Mouse (Mus musculus) hindbrain, embryonic 16.5 days (tissue): ENCODE data around the gene Slco3a1. TPM values are rescaled to one million over a fixed set of nuclear protein-coding genes. Genes with fewer than 3 reads are reported as not detected.

Source experiments
- ATAC-seq: fragments of 200-750 bp; cut with Nextera tagmentation; 2 replicates; pipeline ENCODE4 v1.8.0; 2017; ENCODE audit warnings: moderate TSS enrichment, moderate library complexity
- H3K27ac ChIP-seq: fragments of 300-500 bp; sonication (generic); 2 replicates; pipeline ENCODE4 v1.5.1; 2014; ENCODE audit warnings: low read depth, mild to moderate bottlenecking, control low read depth, low read length, moderate library complexity
- H3K27me3 ChIP-seq: fragments of 300-500 bp; sonication (generic); replicated peaks from 2 replicates; pipeline ENCODE4 v1.6.1; 2014; ENCODE audit warnings: low read length; ENCODE audit not compliant: control insufficient read depth, insufficient read depth
- H3K36me3 ChIP-seq: fragments of 300-500 bp; sonication (generic); 2 replicates; pipeline ENCODE4 v1.6.1; 2014; ENCODE audit warnings: mild to moderate bottlenecking, low read length, moderate library complexity, mixed read lengths; ENCODE audit not compliant: control insufficient read depth, insufficient read depth
- H3K4me1 ChIP-seq: fragments of 300-500 bp; sonication (generic); 2 replicates; pipeline ENCODE4 v1.6.1; 2014; ENCODE audit warnings: low read depth, low read length; ENCODE audit not compliant: control insufficient read depth, insufficient read depth
- H3K4me2 ChIP-seq: fragments of 300-500 bp; sonication (generic); 2 replicates; pipeline ENCODE4 v1.6.1; 2014; ENCODE audit warnings: mild to moderate bottlenecking, low read length, control low read depth, moderate library complexity
- H3K4me3 ChIP-seq: fragments of 300-500 bp; sonication (generic); 2 replicates; pipeline ENCODE4 v1.5.1; 2014; ENCODE audit warnings: mild to moderate bottlenecking, low read length, control low read depth, moderate library complexity
- H3K9ac ChIP-seq: fragments of 300-500 bp; sonication (generic); 2 replicates; pipeline ENCODE4 v1.6.1; 2014; ENCODE audit warnings: low read depth, mild to moderate bottlenecking, control low read depth, low read length, moderate library complexity
- H3K9me3 ChIP-seq: fragments of 300-500 bp; sonication (generic); 2 replicates; pipeline ENCODE4 v1.6.1; 2014; ENCODE audit warnings: mild to moderate bottlenecking, low read length, moderate library complexity; ENCODE audit not compliant: control insufficient read depth
- WGBS: fragments of 180-500 bp; shearing (Covaris S2); extraction: QIAGEN DNeasy Blood & Tissue Kit; methylation state at CpG from one replicate; pipeline ENCODE4 v1.1.7; 2014; 5-methylcytosine and 5-hydroxymethylcytosine counted together
- polyA plus RNA-seq: library from polyadenylated mRNA; unstranded; fragments of >200 nt; fragmentation: Nextera tagmentation; extraction: Ambion mirVana; gene quantifications from 2 replicates; pipeline ENCODE4 v1.2.1, GENCODE M21; 2015

Gene Slco3a1
- polyA plus RNA-seq, 1 experiment from 2014 or later: 18.9 TPM

DNA sequence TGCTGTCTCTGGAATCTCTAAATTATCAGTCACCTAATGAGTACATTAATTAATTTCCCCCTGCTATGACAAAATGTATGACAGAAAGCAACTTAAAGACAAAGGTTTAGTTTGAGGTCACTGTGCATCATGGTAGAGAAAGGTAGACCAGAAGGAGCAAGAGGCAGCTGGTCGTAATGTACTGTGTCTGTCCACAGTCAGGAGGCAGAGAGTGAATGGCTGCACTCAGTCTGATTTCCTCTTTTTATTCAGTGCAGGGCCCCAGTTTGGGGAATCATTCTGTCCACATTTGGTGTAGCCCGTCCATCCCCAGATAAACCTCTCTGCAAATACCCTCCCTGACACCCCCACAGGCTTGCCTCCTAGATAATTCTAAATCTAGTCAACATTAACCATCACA is 68.9 kb downstream of the Slco3a1 start:
- Histone ChIP-seq H3K4me3 (no peak overlapping the region), H3K4me1 (no peaks in the 10 kb centered on the region), H3K36me3 (no peaks in the 10 kb centered on the region), H3K9ac (no peak overlapping the region), H3K27ac (no peak overlapping the region), H3K27me3 (no peaks in the 10 kb centered on the region), H3K9me3 (no peaks in the 10 kb centered on the region), H3K4me2 (no peak overlapping the region)
- 85% methylated on average over 2 of the region's 2 CpGs for WGBS
- no peak for ATAC-seq

DNA sequence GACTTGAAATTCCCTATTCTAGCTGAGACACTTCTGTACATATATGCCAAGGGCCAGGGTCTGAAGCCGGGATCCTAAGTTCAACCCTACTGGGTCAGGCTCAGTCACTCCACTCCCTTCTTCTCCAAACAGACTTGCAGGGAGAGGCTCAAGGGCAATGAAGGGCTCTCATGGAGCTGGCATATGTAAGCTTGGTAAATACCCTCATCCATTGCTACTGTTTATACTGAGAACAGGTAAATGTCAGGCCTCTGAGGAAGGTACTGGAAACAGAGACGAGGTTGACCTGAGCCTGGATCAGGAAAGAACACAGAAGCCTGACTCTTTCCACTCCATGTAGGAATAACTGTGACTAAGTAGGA is 70.6 kb downstream of the Slco3a1 start:
- H3K4me2 ChIP-seq: no peak overlapping the region
- WGBS: 93% methylated on average over 2 of the region's 2 CpGs
- no peak overlapping the region for H3K9ac ChIP-seq
- H3K9me3 ChIP-seq: no peaks in the 10 kb centered on the region
- H3K36me3 ChIP-seq: no peaks in the 10 kb centered on the region
- H3K27ac ChIP-seq: no peak overlapping the region
- H3K27me3 ChIP-seq: no peaks in the 10 kb centered on the region
- H3K4me3 ChIP-seq: no peak overlapping the region
- H3K4me1 ChIP-seq: no peaks in the 10 kb centered on the region
- no peak for ATAC-seq

DNA sequence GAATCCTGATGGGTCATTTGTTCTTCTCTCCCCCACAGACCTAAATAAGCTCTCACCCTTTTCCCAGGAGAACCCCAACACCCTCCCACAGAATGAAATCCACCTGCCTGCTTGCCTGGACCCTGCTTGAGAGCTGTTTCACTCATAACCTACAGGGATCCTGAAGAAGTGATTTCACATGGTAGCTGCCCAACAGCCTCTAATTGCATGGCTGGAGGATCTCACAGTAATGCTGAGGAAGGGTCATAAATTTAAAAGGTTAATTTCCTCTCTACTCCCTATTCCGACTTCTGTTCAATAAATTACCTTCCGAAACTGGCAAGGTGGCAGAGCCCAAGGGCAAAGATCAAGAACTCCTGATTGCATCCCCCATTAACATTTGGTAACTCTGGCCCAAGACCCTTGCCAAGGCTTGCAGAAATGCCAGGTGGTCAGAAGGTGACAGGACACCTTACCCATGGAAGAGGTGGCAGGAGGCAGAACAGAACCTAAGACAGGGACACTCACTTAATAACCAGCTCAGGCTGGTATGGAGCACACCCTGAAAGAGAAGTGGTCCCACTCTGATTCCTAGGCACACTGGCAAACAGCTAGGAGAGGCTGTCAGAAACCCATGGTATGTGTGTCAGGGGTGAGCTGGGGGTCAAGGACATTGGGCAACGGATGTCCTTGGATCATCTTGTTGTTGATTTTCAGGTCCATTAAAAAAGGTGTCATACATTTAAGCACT is 71.1 kb downstream of the Slco3a1 start:
- H3K4me1 ChIP-seq: no peaks in the 10 kb centered on the region
- no peak overlapping the region for H3K4me2 ChIP-seq
- ATAC-seq: no peak
- no peaks in the 10 kb centered on the region for H3K36me3 ChIP-seq
- H3K9me3 ChIP-seq: no peaks in the 10 kb centered on the region
- H3K9ac ChIP-seq: no peak overlapping the region
- no peaks in the 10 kb centered on the region for H3K27me3 ChIP-seq
- no peak overlapping the region for H3K27ac ChIP-seq
- WGBS: 84% methylated on average over 3 of the region's 3 CpGs
- no peak overlapping the region for H3K4me3 ChIP-seq

DNA sequence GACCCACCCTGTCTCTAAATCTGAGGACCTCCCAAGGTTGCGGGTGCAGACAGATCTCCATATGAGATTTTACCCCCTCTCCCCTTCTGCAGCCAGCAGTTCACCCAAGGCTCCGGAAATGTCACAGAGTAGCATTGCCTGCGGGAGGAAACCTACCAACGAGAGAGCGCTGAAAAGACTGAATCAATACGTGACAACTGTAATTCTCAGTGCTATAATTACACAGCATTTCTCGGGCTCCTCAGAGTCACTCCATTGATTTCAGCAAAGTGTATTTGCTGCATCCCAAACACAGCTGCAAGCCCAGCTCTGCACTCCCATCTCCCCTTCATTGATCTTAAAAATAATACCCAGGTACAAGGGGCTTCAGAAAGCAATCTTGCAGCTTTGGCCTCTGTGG is 82.8 kb downstream of the Slco3a1 start:
- H3K27me3 ChIP-seq: no peaks in the 10 kb centered on the region
- no peak overlapping the region for H3K4me3 ChIP-seq
- H3K9me3 ChIP-seq: no peaks in the 10 kb centered on the region
- no peak overlapping the region for H3K9ac ChIP-seq
- 74% methylated on average over 7 of the region's 7 CpGs for WGBS
- no peaks in the 10 kb centered on the region for H3K36me3 ChIP-seq
- H3K4me1 ChIP-seq: no peaks in the 10 kb centered on the region
- no peak overlapping the region for H3K4me2 ChIP-seq
- ATAC-seq: no peak
- no peak overlapping the region for H3K27ac ChIP-seq

DNA sequence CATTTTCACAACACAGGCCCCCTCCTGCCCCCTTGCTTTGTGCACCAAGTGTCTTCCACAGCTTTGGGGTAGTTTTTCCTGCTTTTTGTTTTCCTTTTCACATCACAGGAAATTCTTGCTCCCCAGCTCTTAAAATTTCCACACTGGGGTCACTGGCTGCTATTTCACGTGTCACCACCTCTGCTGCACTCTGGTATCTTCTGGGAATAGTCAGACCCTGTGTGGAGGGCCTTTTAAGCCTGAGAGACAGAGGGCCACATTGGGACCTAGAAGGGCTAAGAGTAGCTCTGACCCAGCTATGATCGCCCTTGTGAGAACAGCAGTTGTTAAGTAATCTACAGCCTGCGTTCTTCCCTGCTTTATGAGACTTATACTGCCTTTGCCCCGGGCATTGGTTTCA is 87.7 kb downstream of the Slco3a1 start:
- Histone ChIP-seq H3K4me2 (no peak overlapping the region), H3K27ac (no peak overlapping the region), H3K9ac (no peak overlapping the region), H3K36me3 (no peaks in the 10 kb centered on the region), H3K27me3 (no peaks in the 10 kb centered on the region), H3K9me3 (no peaks in the 10 kb centered on the region), H3K4me1 (peaks cover 2% of the 10 kb centered on the region; the same call in 1 of the 2 replicates), H3K4me3 (no peak overlapping the region)
- no peak for ATAC-seq
- WGBS: 77% methylated on average over 4 of the region's 4 CpGs

DNA sequence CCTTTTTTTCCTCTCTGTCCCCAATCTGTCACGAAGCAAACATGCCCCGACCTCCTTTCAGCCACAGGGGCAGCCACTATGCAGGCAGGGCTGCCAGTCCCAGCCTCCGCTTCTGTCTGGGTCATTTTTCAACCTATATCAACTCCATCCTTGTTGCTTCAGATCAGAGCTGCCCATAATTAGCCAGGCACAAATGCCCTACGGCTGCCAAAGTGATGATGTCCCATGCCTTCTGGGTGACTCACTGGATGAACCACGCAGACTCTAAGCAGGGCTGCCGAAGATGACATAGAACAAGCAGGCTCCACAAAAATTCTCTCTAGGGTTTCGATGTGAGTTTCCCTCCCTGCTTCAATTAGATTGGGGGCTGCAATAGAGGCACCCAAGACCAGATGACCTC is 89.9 kb downstream of the Slco3a1 start:
- no peak overlapping the region for H3K4me3 ChIP-seq
- peaks cover 2% of the 10 kb centered on the region; the same call in 1 of the 2 replicates for H3K4me1 ChIP-seq
- H3K27ac ChIP-seq: no peak overlapping the region
- H3K36me3 ChIP-seq: no peaks in the 10 kb centered on the region
- no peak overlapping the region for H3K9ac ChIP-seq
- WGBS: 86% methylated on average over 7 of the region's 7 CpGs
- ATAC-seq: no peak
- no peaks in the 10 kb centered on the region for H3K9me3 ChIP-seq
- H3K27me3 ChIP-seq: no peaks in the 10 kb centered on the region
- no peak overlapping the region for H3K4me2 ChIP-seq

DNA sequence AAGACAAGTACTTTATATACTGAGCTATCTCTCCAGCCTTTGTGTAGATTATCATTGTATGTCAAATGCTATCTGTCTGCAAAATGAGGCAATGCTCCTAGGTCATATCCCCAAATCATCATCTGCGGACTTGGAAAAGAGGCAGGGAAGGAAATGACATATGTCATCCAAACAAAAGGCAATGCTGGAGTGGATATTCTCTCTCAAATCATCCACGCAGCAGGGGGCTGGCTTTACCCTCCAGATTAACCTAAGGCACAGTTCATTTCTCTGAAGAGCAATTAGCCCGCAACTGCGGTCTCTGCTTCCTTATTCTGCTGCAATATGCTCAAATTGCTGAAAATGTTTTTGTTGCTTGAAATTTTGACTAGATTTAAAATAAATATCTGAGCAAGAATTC is 92.1 kb downstream of the Slco3a1 start:
- Histone ChIP-seq H3K4me3 (no peak overlapping the region), H3K4me2 (no peak overlapping the region), H3K27ac (no peak overlapping the region), H3K9me3 (no peaks in the 10 kb centered on the region), H3K4me1 (peaks cover 2% of the 10 kb centered on the region; the same call in 1 of the 2 replicates), H3K36me3 (no peaks in the 10 kb centered on the region), H3K9ac (no peak overlapping the region), H3K27me3 (no peaks in the 10 kb centered on the region)
- no peak for ATAC-seq
- 36% methylated on average over 4 of the region's 4 CpGs for WGBS

DNA sequence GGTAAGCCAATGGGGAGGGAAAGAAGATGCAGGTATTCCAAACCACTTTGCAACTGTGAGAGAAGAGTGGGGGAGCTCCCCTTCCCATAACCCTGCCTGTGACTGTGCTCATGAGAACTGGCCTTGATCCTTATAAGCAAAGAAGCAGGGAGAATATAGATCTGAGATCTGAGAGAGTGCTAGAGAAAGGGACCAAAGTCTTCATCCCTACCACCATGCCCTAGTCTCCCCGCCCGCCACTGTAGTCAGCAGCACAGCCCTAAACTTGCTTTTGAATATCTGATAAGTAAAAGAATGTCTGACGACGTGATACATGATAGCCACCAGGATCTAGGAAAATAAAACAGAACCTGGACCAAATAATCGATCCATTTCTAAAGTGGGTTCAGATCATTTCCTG is 92.8 kb downstream of the Slco3a1 start:
- Histone ChIP-seq H3K27ac (no peak overlapping the region), H3K4me1 (peaks cover 2% of the 10 kb centered on the region; the same call in 1 of the 2 replicates)
- WGBS: 90% methylated on average over 5 of the region's 5 CpGs

DNA sequence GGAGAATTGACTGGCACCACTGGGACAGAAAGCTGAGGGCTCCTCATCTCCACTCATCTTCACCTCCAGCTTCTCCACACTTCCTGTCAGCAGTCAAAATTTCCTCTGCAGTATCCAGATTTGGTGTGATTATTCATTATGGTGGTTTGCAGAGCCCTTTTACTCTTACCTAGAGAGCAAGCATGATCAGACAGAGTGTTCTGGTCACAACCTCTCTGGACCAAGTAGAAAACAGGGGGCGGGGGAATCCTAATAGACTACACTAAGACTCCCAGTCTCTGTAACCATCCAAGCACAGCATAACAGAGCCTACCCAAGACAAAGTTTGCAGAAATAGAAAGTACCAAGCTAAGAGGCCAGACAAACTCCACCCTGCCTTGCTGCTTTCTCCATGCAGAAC is 93.4 kb downstream of the Slco3a1 start:
- no peaks in the 10 kb centered on the region for H3K27me3 ChIP-seq
- no peak for ATAC-seq
- WGBS: 91% methylated on average over 1 of the region's 1 CpGs

More for the DNA sequence above, 92.8 kb downstream of the Slco3a1 start:
- H3K27me3 ChIP-seq: no peaks in the 10 kb centered on the region
- no peak overlapping the region for H3K9ac ChIP-seq
- no peak overlapping the region for H3K4me2 ChIP-seq
- H3K36me3 ChIP-seq: no peaks in the 10 kb centered on the region
- H3K9me3 ChIP-seq: no peaks in the 10 kb centered on the region
- no peak overlapping the region for H3K4me3 ChIP-seq
- ATAC-seq: no peak

More for the DNA sequence above, 93.4 kb downstream of the Slco3a1 start:
- H3K4me1 ChIP-seq: peaks cover 2% of the 10 kb centered on the region; the same call in 1 of the 2 replicates
- H3K9me3 ChIP-seq: no peaks in the 10 kb centered on the region
- H3K36me3 ChIP-seq: no peaks in the 10 kb centered on the region
- H3K4me3 ChIP-seq: no peak overlapping the region
- no peak overlapping the region for H3K4me2 ChIP-seq
- H3K9ac ChIP-seq: no peak overlapping the region
- no peak overlapping the region for H3K27ac ChIP-seq
